Mouse (Mus musculus) frontal cortex, postnatal 10 days (tissue): ENCODE measurements at regions not wholly inside any gene's neighbourhood (a gene's known extent, or its start where the extent isn't known, plus 50 kb on each side); places are given as distances from the start of the nearest gene placed in this dataset.
"Not testable (repeated sequence)": the region's sequence is repeated elsewhere in the genome, so short reads cannot be mapped to it uniquely, and the experiment has no call there.

ENCODE experiments used
- DNase-seq, 2 experiments: peaks; one replicate each; pipeline ENCODE4 v3.0.0; 2022; ENCODE audit warnings: low spot score in 2 of 2, mixed read lengths in 1 of 2

DNA sequence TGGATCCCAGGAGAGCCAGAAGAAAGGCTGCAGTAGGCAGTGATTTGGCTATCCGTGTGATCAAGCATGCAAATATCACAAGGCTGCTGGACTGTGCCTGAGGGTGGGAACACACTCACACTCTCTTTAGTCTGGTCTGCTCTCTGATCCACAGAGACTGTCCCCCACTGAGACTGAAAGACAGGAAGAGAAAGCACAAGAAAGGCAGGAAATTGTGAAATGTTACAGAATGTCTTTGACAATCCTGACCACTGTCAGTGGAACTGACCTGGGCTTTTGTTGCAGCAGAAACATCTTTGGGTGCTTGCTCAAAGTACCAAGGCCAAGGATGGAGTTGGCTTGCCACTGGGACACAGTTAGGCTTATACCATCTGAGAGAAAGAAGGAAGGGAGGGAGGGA, 52.3 kb upstream of the Gpd2 start:
- no peak for DNase-seq

GRCm38 (mm10) chr2:57183108-57183507, 54.3 kb upstream of the Gpd2 start:
- DNase-seq = not testable (repeated sequence)

GRCm38 (mm10) chr2:57181692-57182541, 55.5 kb upstream of the Gpd2 start:
- DNase-seq = peak; percentile 79 to 93

DNA sequence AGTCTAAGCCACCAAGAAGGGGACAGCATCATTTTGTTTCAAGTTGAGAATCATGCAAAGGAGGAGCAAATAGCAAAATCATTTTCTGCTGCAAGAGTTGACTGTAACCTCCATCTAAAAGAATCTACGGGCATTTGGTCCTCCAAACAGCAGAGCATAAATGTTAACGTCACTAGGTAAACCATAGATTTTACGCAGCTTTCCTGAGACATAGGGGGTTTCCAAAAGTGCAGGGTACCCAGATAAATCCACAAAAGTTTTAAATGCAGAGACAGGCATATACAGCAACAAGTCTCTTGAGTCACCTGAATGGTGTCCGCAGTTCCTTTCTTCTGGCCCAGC, 56.1 kb upstream of the Gpd2 start:
- no peak for DNase-seq

DNA sequence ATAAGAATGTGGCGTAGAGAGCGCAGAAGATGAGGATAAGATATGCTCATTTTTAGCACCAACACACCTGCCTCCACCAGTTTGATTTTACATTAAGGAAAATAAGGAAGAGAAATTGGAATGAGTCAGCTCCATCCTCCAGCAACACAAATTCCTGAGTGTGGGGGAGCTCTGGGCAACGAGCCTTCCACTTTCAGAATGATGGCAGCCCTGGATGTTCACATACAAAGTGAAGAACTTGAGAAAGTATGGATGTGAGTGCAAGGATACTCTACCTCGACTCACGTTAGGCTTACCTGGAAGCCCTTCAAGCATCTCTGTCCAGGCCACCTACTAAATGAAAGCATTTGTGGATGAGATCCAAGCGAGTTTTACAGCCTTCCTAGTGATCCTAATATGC, 54.3 kb upstream of the Nr4a2 start:
- DNase-seq = no peak

DNA sequence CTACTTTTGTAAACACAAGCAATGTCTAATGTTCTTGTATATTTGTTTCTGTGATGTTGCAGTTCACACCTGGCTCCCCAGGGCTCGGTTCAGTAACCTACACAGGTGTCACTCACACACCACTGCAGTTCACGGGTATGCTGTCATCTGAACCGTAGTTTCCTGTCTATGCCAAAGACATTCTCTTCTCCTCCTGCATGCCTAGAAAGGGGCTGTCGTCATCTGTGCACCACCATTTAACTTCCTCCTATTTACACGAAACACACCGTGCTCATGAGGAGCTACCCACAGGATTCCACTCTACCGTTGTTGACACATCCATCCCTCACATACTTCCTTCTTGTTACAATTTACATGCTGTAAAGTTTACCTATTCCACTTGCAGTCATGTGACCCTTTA, 52.7 kb upstream of the Nr4a2 start:
- no peak for DNase-seq

DNA sequence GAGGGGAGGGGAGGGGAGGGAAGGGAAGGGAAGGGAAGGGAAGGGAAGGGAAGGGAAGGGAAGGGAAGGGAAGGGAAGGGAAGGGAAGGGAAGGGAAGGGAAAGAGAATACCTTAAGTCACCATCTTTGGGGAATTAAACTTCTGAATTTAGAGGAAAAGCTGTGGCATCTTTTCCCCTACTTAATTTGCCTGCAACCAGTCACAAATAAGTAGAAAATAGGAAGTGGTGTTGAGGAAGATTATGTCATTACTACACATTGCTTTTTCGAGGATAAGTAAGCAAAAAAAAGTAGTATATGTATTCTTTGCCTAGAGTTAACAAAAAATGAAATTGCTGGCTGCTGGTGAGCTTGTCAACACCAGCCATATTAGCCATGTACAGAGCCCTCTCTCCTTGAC, 51.4 kb upstream of the Nr4a2 start:
- no peak for DNase-seq
